Mouse (Mus musculus): ENCODE data around the gene Vwa7.

Gene Vwa7

DNA sequence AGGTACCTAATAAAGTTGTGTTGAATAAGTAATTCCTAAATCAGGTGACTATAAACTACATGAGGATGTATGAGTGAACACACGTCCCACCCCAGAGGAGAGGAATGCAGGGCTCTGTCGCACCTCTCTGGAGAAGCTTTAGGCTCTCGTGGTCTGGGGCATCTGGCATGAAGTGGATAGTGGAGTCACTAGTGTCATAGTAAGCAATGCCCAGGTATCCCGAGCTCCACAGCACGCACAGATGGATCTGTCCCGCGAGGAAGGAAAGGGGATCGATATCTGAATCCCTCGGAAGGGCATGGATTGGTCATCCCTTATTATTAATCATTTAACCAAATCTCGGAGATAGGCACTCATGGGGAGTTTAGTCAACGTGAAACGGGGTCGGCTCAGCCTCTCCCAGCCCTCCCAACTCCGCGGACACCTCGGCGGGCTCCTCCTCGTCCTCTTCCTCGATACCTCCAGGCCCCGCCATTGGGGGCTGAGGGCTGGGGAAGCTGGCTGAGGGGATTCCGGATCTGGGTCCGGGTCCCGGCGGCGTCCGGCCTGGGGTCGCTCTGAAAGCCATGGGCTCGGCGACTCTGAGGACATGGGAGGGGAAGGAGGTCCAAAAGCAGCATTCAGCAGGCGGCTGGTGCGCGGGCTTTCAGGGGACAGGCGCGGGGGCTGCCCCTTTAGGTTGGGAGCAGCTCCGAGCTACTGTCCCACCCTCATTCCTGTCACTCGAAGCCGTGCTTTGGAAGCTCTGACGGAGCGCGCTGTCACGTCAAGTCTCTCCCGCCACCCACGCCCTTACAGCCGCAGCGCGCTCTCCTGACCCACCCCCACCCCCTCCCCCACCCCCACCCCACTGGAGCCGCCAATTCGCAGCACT, 29.7 kb downstream of the Vwa7 start:
- no peak for DNase-seq (ENCODE audit: low spot score in 2 of 2)

DNA sequence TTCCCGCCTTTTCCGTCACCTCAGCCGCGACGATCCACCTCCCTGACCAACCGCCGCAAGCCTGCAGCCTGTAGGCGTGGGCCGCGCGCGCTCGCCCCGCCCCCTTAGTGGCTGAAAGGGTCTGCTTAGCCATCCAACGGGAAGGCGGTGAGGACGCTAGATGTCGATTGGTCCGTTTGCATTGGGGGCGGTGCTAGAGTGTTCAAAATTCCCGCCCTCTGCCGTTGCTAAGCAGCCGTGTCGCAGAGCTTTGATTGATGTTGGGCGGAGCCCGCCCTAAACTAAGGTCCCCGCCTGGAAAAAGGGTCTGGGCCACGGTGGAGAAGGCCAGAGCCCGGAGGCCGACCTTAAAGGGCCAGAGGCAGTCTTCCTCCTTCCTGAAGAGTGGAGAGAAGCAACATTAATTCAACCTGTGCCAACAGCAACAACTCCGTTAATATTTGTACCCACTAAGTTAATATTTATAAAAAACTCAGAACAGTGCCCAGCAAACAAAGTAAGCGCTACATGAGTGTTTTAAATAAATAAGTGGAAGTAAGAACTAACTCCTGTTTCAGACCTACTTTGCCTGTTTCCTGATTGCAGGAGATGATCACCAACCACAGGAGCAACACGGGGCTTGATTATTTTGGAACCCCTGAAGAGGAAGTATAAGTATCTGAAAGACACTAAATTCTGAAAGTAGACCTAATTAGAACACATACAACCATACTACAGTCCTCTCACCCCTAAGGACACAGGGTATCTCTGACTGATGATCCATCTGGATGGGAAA, 30.5 kb downstream of the Vwa7 start, which contains the start of gene Msh5:
Msh5 (minus strand) TSS at position 65 of the 775 bp plus-strand sequence.
- DNase-seq (ENCODE audit: low spot score in 2 of 2) = peak; percentile 90 to 95

DNA sequence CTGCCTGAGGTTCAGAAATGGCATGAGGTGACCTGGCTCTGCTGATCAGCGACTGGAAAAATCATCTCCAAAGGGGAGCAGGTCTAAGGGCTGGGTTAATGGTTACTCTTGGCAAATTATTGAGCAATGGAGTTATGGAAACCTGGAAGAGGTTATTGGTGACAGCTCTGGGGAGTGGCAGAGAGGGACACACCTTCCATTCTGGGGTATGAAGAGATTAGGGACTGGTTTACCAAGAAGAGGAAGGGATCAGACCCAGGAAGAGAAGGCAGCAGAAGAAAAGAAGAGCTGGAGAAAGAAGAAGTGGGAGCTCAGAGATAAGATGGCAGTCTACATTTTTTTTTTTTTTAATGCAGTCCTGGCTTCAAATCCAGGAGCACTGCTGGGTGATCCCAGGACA, 31.3 kb downstream of the Vwa7 start:
- no peak for DNase-seq (ENCODE audit: low spot score in 2 of 2)

DNA sequence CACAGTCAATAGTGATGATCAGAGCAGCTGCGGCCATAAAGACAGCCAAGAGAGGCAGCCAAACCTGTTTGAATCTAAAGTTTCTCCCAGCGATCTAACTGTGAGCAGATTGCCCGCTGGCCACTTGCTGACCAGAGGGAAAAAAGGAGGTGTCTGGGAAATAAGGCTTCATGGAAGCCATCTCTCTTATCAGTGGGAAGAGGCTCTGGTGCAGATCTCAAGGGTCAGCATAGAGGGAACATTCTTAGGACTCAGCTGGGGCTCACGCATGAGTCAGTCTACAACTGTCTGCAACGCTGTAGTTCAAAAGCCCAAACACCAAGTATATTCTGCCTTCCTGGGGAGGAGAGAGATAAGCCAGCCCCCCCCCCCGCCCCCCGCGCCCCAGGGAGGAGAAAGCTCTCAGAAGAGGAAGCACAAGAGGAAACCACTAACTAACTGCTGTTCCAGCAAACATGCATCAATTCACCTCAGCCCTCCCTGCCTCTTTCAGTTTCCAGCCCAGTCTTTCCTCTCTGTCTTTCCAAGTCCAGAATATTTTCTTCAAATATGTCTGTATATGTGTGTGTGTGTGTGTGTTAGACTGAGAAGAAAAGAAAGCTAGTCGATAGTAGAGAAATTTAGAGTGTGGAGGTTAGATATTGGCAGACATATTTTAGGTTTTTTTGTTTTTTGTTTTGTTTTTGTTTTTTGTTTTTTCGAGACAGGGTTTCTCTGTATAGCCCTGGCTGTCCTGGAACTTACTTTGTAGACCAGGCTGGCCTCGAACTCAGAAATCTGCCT, 32.0 kb downstream of the Vwa7 start:
- DNase-seq (ENCODE audit: low spot score in 2 of 2) = no peak

DNA sequence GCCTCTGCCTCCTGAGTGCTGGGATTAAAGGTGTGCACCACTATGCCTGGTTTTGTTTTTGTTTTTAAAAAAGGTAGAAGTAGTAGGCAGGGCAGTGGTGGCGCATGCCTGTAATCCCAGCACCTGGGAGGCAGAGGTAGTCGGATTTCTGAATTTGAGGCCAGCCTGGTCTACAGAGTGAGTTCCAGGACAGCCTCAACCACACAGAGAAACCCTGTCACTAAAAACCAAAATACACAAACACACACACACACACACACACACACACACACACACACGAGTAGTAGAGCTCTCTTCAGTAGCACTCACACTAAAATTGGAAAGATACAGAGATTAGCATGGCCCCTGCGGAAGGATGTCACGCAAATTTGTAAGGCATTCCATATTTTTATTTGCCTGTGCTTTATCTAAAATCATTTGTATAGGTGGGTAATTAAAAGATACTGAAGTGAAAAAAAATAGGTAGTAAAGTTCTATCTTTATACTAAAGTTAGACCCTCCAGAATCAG, 32.6 kb downstream of the Vwa7 start:
- no peak for DNase-seq (ENCODE audit: low spot score in 2 of 2)

DNA sequence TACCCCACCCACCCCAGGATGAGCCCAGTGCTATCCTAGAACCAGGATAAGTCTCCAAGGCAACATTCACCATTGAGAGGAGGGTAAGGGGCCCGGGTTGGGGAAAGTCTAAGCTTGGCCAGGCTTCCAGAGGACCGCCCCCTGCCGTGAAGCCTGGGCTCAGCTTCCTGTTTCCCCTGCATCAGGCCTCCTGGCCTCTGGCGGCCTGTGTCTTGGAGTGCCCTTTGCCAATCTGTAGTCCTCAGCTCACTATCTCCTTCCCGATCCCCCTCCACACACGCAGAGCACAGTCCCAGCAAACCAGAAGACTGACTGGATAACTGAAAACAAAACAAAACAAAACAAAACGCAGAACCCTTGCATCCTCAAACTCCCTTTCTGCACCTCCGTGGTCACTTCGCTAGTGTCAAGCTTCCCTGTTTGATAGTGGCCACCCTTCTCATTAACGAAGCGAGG, 33.2 kb downstream of the Vwa7 start, which contains the start of gene Clic1:
Clic1 (plus strand) TSS at position 406 of the 456 bp plus-strand sequence.
- no peak for DNase-seq (ENCODE audit: low spot score in 2 of 2)

DNA sequence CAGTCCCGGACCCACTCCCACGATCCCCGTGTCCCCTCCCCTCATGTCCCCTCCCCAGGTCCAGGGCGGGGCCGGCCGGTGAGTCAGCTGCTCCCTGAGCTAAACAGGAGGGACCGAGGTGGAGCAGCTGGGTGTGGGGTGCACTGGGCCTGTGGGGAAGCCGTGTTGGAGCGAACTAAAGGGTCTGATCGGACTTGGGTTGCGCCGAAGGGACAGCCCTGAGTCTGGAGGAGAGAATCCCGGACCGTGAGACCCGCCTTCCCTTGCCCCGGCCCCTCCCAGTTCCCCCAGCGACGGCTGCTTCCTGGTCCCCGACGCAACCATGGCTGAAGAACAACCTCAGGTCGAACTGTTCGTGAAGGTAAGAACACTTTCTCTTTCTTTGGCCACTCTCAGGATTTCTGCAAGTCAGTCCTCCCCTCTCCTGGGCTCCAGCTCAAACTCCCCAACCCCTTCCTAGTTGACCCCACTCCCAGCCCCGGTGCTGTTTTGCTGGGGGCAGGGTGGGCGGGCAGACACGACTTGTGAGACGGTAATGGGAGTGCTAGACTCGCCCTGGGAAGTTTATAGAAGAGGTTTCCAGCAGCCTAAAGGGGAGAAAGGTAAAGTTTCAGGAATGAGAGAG, 33.9 kb downstream of the Vwa7 start:
- peak in 1 of 2 experiments; percentile 17 for DNase-seq (ENCODE audit: low spot score in 2 of 2)

DNA sequence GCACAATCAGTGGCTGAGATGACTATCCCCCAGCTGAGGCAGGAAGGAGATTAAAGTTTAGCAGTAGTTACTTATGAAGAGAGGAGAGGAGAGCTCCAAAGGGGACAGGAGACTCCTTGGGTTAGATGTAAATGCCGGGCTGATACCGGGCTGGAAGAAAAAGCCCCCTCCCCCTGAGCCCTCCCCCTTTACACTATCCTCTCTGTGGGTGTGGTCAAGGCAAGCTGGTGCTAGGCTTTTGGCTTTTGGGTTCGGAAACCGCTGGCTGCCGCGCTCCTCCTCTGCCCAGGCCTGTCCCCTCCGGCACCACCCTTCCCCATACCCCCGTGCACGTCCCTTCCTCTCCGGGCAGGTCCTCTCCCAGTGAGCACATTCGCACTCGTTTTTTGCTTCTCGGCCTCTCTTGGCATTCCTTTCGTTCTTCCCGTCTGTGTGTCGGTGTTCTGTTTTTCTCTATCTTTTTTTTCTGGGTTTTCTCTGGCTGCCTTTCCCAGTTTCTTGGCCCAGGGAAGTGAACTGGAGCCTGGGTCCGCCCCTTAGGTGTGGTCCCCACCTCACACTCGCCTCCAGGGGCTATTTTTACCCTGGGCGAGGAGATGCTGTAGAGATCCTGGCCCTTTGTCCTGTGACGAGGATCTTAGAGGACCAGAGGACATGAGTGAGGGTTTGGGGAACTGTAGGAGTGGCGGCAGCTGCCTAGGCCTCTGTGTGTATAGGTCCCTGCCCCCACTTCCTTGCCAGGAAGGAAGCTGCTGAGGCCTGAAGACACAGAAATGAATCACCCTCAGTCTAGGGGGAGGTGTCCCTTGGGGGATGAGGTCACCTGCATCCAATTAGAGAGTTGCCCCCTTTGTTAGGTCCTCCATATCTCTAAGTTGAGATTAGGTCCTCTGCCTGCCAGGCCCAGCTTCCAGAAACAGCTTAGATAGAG, 35.0 kb downstream of the Vwa7 start:
- DNase-seq (ENCODE audit: low spot score in 2 of 2) = no peak

DNA sequence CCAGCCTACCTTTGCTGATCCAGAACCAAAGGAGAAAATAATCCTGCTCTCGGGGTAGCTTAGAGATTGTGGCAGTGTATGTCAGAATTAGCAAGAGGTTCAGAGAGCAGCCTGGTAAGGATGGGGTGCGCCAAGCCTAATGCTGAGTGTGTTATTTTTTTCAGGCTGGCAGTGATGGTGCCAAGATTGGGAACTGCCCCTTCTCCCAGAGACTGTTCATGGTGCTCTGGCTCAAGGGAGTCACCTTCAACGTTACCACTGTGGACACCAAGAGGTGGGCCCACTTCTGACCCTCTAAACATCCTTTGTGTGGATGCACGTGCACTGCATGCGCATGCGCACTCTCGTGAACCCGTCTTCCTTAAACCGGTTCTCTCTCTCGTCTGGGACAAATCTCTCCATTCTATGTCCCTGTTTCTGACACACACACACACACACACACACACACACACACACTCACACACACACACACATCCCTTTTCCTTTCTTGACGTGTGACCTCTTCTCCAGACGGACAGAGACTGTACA, 36.0 kb downstream of the Vwa7 start:
- no peak for DNase-seq (ENCODE audit: low spot score in 2 of 2)

DNA sequence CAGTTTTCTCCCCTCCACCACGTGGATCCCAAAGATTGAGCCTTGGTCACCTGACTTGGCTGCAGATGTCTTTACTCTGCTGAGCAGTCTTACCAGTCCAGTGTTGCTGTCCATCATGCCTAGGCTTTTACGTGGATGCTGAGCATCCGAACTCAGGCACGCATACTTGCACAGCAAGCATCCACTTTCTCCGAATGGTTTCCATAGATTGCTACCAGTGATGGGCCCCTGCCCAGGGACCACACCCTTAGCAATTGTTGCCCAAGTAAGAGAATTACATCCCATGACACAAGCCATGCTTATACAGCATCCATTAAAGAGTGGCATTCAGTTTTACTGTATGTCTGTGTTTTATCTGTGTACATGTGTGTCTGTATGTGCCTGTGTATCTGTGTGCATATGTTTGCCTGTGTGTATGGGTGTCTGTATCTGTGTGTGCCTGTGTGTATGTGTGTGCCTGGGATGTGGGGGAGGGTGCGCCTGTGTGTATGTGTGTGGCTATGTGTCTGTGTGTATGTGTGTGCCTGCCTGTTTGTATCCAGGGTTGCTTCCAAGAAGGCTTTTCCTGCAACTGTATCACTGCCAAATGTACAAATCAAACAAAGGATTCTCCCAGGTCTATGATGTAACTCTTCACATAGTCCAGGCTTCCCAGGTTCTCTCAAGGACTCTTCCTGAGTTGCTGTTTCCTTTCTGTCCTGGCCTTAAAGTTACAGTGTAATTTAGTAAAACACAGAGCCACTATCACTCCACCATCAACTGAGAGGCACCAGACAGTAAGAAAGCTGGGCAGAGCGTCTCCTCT, 39.5 kb downstream of the Vwa7 start:
- no peak for DNase-seq (ENCODE audit: low spot score in 2 of 2)

DNA sequence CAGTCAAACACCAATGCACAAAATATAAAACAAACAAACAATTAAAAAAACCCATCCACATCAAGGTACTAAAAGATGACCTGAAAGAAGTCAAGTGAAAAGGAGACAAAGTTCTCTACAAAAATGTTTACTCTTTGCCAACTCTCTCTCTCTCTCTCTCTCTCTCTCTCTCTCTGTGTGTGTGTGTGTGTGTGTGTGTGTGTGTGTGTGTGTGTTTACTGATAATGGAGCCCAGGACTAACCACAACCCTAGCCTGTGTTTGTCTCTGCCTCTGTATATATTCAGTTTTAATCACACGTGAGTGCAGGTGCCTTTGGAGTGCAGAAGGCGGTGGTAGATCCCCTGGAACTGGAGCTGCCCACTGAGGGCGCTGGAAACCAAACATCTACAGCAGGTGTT, 40.7 kb downstream of the Vwa7 start:
- no peak for DNase-seq (ENCODE audit: low spot score in 2 of 2)

DNA sequence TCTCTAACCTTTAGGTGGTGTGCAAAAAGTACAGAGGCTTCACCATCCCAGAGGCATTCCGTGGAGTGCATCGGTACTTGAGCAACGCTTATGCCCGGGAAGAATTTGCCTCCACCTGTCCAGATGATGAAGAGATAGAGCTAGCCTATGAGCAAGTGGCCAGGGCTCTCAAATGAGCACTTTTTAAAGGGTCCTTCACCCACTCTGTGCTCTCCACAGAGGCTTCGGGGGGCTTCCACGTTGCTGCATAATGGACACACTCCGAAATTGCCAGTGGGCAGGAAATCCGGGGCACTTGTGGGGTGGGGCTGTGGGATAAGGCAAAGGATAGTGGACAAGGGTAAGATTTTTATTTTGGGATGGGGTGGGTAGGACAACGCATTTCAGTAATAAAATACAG, 41.9 kb downstream of the Vwa7 start:
- DNase-seq (ENCODE audit: low spot score in 2 of 2) = no peak

DNA sequence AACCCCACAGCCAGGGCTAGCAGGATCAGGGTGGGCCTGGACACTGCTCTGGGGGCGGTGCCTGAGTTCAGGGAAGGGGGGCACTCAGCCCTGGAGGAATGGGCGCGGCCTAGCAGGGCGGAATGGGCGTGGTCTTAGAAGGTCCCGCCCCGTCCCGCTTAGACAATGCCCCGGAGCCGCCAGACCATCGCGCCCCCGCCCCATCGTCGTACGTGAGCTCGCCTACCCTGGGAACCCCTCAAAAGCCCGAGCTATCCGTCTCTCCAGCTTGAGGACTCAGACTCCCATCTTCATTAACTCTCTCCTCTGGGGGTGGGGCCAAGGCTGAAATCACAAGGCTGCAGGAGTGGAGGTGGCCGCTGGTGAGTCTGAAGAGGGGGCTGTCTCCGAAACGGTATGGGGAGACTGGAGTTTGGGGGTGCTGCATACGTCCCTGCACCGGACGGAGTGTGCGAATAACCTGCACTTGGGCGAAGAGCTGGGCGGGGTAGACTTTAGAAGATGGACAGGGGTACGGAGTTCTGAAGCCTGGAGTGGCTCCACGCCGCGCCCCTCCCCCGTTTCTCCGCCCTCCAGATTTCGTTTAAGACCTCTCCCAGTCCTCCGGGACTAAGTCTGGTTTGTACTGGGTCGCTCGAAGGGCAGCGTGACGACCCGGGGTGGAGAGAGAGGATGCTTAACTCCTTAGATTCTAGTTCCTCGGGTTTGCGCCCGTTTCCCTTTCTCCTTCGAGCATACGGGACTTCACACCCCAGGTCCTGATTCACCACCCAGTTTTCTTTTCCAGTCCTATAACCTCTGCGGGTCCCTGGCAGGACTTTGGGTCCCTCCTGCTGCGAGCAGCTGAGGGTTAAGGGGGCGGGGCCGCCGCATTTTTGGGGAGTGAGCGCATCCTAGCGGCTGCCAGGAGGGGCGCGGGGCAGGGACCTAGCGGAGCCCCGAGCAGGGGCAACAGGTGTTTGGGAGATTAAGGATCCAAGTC, 42.8 kb downstream of the Vwa7 start, which contains the start of gene Ddah2:
Ddah2 (plus strand) TSS at position 125 of the 982 bp plus-strand sequence.
- DNase-seq (ENCODE audit: low spot score in 2 of 2) = peak; percentile 67 to 69

DNA sequence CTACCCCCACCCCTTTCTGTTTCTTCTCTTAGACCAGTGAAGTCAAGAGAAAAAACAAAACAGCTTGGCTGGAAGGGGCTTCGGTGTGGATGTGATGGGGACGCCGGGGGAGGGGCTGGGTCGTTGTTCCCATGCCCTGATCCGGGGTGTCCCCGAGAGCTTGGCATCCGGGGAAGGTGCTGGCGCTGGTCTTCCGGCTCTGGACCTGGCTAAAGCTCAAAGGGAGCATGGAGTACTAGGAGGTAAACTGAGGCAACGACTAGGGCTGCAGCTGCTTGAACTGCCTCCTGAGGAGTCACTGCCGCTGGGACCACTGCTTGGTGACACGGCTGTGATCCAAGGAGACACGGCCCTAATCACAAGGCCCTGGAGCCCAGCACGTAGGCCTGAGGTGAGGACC, 43.7 kb downstream of the Vwa7 start:
- DNase-seq (ENCODE audit: low spot score in 2 of 2) = no peak

DNA sequence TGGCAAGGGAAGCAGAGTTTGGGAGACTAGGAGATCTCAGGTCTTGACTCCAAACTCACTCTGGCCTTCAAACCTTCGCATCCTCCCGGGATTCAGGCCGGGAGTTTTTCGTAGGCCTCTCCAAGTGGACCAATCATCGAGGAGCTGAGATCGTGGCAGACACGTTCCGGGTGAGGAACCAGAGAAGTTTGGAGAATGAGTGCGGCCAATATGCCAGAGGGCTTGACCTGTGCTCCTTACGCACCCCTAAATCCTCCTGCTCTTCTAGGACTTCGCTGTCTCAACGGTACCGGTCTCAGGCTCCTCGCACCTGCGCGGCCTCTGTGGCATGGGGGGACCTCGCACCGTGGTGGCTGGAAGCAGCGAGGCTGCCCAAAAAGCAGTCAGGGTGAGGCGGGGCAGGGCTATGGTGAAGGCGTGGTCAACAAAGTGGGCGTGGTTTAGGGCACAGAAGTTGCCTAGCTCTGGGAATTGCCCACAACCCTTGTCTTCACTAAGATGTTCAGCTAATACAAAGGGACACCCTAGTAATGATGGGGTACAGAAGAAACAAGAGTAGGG, 44.4 kb downstream of the Vwa7 start:
- DNase-seq (ENCODE audit: low spot score in 2 of 2) = no peak

DNA sequence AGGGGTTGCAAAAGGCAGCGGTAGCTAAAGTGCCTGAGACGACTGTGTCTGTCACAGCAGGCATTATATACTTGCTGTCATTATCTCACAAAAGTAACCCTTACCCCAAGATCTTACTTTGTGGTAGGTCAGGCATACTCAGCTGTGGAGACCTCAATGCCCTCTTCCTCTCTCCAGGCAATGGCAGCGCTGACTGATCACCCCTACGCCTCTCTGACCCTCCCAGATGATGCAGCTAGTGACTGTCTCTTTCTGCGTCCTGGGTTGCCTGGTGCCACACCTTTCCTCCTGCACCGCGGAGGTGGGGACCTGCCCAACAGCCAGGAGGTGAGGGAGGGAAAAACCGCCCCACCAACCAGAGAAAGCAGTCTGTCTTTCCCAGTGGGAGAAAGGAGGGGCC, 44.9 kb downstream of the Vwa7 start:
- no peak for DNase-seq (ENCODE audit: low spot score in 2 of 2)

DNA sequence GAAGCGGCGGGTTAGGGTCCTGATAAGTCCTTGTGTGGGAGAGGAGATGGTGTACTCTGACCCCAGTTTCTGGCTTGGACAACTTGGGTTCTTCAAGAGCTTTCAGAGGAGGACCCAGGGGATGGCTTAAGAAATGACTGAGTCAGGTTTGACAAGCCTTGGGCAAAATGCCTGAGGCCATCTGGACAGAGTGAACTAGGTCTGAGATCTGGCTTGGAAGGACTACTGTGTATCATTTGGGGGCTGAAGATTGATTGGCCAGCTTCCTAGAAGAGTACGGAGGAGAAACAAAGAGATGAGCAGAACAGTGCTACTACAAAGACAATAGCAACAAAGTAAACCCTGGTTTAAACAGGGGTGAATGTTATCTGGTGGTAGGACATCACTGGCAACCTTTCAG, 47.1 kb downstream of the Vwa7 start:
- DNase-seq (ENCODE audit: low spot score in 2 of 2) = no peak
